12 mouse cellular contexts compared by ENCODE assay signal in the genomic region with DNA sequence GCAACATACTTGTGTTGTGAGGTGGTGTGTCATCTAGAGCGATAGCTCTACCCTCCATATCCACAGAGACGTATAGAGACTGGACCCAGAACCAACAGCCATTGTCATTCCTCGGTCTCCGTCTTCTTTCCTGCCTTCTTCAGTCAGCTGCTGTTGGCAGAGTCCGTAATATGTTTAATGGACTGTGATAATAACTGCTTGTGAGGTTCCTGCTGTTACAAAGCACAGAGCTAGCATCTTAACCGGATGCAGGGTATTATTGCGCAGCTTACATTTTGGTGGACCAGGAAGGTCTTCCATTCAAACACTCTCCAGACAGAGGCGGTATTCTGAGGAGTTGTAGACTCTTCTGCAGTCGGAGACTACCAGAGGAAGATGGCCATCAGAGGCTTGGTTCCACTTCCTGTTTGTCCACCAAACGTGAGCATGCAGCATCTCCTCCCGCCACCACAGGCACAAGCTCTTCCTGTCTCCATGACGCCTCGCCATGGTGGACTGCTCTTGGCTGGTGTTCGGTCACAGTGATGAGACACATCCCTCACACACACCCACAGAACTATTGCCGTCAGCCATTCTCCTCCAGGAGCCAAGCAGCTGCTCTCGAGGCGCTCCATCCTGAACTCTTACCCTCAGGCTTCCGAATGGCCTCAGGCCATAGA. TPM values are rescaled to one million over a fixed set of nuclear protein-coding genes. Genes with fewer than 3 reads are reported as not detected.
A peak's percentile ranks its signal among the peaks of the same experiment; 100 is the strongest.
DNase-seq lines count a peak whose midpoint lies in the region; ATAC-seq lines count a peak whose summit lies in the region.
"Had no signal": no experiment of that assay in that cellular context is flagged by ENCODE, and none has a peak within 500 bp of the region (broad histone marks: within the 10 kb centered on the region; RNA-seq: fewer than 3 reads in every experiment).

No protein-coding gene starts in this region.

- H3K4me1 ChIP-seq in forebrain, embryonic 12.5 days = peaks cover 14% of the 10 kb centered on the region
- 0 out of 2 replicates have a peak, but pooled peaks cover 9% of the 10 kb centered on the region for H3K4me1 ChIP-seq in forebrain, embryonic 13.5 days
- H3K4me1 ChIP-seq in kidney, embryonic 16.5 days (ENCODE audit: insufficient read depth, low read length) = peaks cover 61% of the 10 kb centered on the region
- peaks cover 46% of the 10 kb centered on the region for H3K4me1 ChIP-seq in neural tube, embryonic 13.5 days (replicated peaks)
- peaks cover 17% of the 10 kb centered on the region for H3K4me1 ChIP-seq in stomach, embryonic 16.5 days (ENCODE audit: control insufficient read depth, insufficient read depth, low read length)

- no peak overlapping the region for H3K9ac ChIP-seq in forebrain, embryonic 12.5 days
- no peak overlapping the region for H3K9ac ChIP-seq in forebrain, embryonic 13.5 days
- H3K9ac ChIP-seq in kidney, embryonic 16.5 days (replicated peaks; ENCODE audit: low read length) = no peak overlapping the region
- H3K9ac ChIP-seq in neural tube, embryonic 13.5 days = no peak overlapping the region
- H3K9ac ChIP-seq in stomach, embryonic 16.5 days (ENCODE audit: low read length) = no peak overlapping the region

- H3K27me3 ChIP-seq in forebrain, embryonic 12.5 days = no peaks in the 10 kb centered on the region
- no peaks in the 10 kb centered on the region for H3K27me3 ChIP-seq in forebrain, embryonic 13.5 days
- no peaks in the 10 kb centered on the region for H3K27me3 ChIP-seq in kidney, embryonic 16.5 days (ENCODE audit: insufficient read depth, low read length)
- no peaks in the 10 kb centered on the region for H3K27me3 ChIP-seq in neural tube, embryonic 13.5 days
- no peaks in the 10 kb centered on the region for H3K27me3 ChIP-seq in stomach, embryonic 16.5 days (ENCODE audit: control insufficient read depth, insufficient read depth, low read length)

- no peak for ATAC-seq in forebrain, embryonic 12.5 days (ENCODE audit: low FRiP score)
- ATAC-seq in forebrain, embryonic 13.5 days = no peak
- ATAC-seq in kidney, embryonic 16.5 days (ENCODE audit: low FRiP score, low TSS enrichment) = no peak
- no peak for ATAC-seq in neural tube, embryonic 13.5 days (ENCODE audit: low read depth)
- ATAC-seq in stomach, embryonic 16.5 days (ENCODE audit: insufficient read depth, low FRiP score) = no peak

- H3K9me3 ChIP-seq in forebrain, embryonic 12.5 days = no peaks in the 10 kb centered on the region
- no peaks in the 10 kb centered on the region for H3K9me3 ChIP-seq in forebrain, embryonic 13.5 days (replicated peaks)
- no peaks in the 10 kb centered on the region for H3K9me3 ChIP-seq in kidney, embryonic 16.5 days (ENCODE audit: low read length)
- H3K9me3 ChIP-seq in neural tube, embryonic 13.5 days = no peaks in the 10 kb centered on the region
- no peaks in the 10 kb centered on the region for H3K9me3 ChIP-seq in stomach, embryonic 16.5 days (replicated peaks; ENCODE audit: control insufficient read depth, low read length)

- no peak overlapping the region for H3K4me3 ChIP-seq in forebrain, embryonic 12.5 days (replicated peaks)
- no peak overlapping the region for H3K4me3 ChIP-seq in forebrain, embryonic 13.5 days
- H3K4me3 ChIP-seq in kidney, embryonic 16.5 days (ENCODE audit: low read length) = no peak overlapping the region
- no peak overlapping the region for H3K4me3 ChIP-seq in neural tube, embryonic 13.5 days
- no peak overlapping the region for H3K4me3 ChIP-seq in stomach, embryonic 16.5 days (replicated peaks; ENCODE audit: low read length)

- DNase-seq in kidney, adult 11 months = no peak
- no peak for DNase-seq in neural tube, embryonic 10.5 days (ENCODE audit: extremely low spot score, low spot score)
- no peak for DNase-seq in ovary, postnatal 36 days (ENCODE audit: low spot score)
- DNase-seq: cerebellum, adult 11-12 months; gastrocnemius, postnatal 36 days; thymus, adult 2 months had no signal

- no peak overlapping the region for H3K4me2 ChIP-seq in forebrain, embryonic 12.5 days
- no peak overlapping the region for H3K4me2 ChIP-seq in forebrain, embryonic 13.5 days
- no peak overlapping the region for H3K4me2 ChIP-seq in kidney, embryonic 16.5 days (replicated peaks; ENCODE audit: low read depth, low read length)
- H3K4me2 ChIP-seq in neural tube, embryonic 13.5 days = no peak overlapping the region
- H3K4me2 ChIP-seq in stomach, embryonic 16.5 days (ENCODE audit: low read depth, low read length) = no peak overlapping the region
- H3K4me2 ChIP-seq: liver, embryonic 11.5 days had no signal

- 0 out of 2 replicates have a peak overlapping the region, but pooled peaks have one; percentile 36 for H3K27ac ChIP-seq in forebrain, embryonic 12.5 days
- H3K27ac ChIP-seq in forebrain, embryonic 13.5 days = no peak overlapping the region
- peak overlapping the region; percentile 83; the same call in 1 of the 2 replicates for H3K27ac ChIP-seq in kidney, embryonic 16.5 days (ENCODE audit: low read length)
- H3K27ac ChIP-seq in neural tube, embryonic 13.5 days (replicated peaks) = peak overlapping the region; percentile 54; the same call in 1 of the 2 replicates
- 0 out of 2 replicates have a peak overlapping the region, but pooled peaks have one; percentile 69 for H3K27ac ChIP-seq in stomach, embryonic 16.5 days (ENCODE audit: low read length)

- 86% methylated on average over 18 of the region's 18 CpGs for WGBS in forebrain, embryonic 12.5 days
- WGBS in forebrain, embryonic 13.5 days = 82% methylated on average over 18 of the region's 18 CpGs
- WGBS in kidney, embryonic 16.5 days = 76% methylated on average over 18 of the region's 18 CpGs
- WGBS in neural tube, embryonic 13.5 days = 67% methylated on average over 18 of the region's 18 CpGs
- WGBS in stomach, embryonic 16.5 days = 78% methylated on average over 18 of the region's 18 CpGs

- H3K36me3 ChIP-seq in forebrain, embryonic 12.5 days (replicated peaks) = no peaks in the 10 kb centered on the region
- no peaks in the 10 kb centered on the region for H3K36me3 ChIP-seq in forebrain, embryonic 13.5 days (ENCODE audit: poor library complexity, severe bottlenecking)
- H3K36me3 ChIP-seq in kidney, embryonic 16.5 days (ENCODE audit: insufficient read depth, low read length) = no peaks in the 10 kb centered on the region
- H3K36me3 ChIP-seq in neural tube, embryonic 13.5 days = no peaks in the 10 kb centered on the region
- H3K36me3 ChIP-seq in stomach, embryonic 16.5 days (ENCODE audit: control insufficient read depth, insufficient read depth, low read length) = no peaks in the 10 kb centered on the region

RNA-seq across cellular contexts. Expression of a gene that starts 16.1 kb away (rescaled TPM):
- polyA plus RNA-seq in forebrain, embryonic 12.5 days (2016; fragmentation: Nextera tagmentation; extraction: Ambion mirVana) = 56.1 and 148 TPM in 2 replicates
- 34.9 and 38.2 TPM in 2 replicates for polyA plus RNA-seq in forebrain, embryonic 13.5 days (2015; fragmentation: Nextera tagmentation; extraction: Ambion mirVana)
- polyA plus RNA-seq in kidney, embryonic 16.5 days (2015; fragmentation: Nextera tagmentation; extraction: Ambion mirVana) = 19.4 and 21.4 TPM in 2 replicates
- 82.2 and 101 TPM in 2 replicates for polyA plus RNA-seq in neural tube, embryonic 13.5 days (2015; fragmentation: Nextera tagmentation; extraction: Ambion mirVana)
- 12.7 TPM in 2 replicates for polyA plus RNA-seq in stomach, embryonic 16.5 days (2015; fragmentation: Nextera tagmentation; extraction: Ambion mirVana)

RNA-seq across cellular contexts. Expression of a gene that starts 20.0 kb away (rescaled TPM):
- 0.79 and 1.6 TPM in 2 replicates for polyA plus RNA-seq in forebrain, embryonic 12.5 days (2016; fragmentation: Nextera tagmentation; extraction: Ambion mirVana)
- 1.4 and 1.6 TPM in 2 replicates for polyA plus RNA-seq in forebrain, embryonic 13.5 days (2015; fragmentation: Nextera tagmentation; extraction: Ambion mirVana)
- 3.5 and 4.3 TPM in 2 replicates for polyA plus RNA-seq in kidney, embryonic 16.5 days (2015; fragmentation: Nextera tagmentation; extraction: Ambion mirVana)
- polyA plus RNA-seq in neural tube, embryonic 13.5 days (2015; fragmentation: Nextera tagmentation; extraction: Ambion mirVana) = 1.7 and 2.0 TPM in 2 replicates
- polyA plus RNA-seq in stomach, embryonic 16.5 days (2015; fragmentation: Nextera tagmentation; extraction: Ambion mirVana) = 1.6 and 1.9 TPM in 2 replicates

RNA-seq across cellular contexts. Expression of a gene that starts 28.5 kb away (rescaled TPM):
- 7.4 and 8.3 TPM in 2 replicates for polyA plus RNA-seq in forebrain, embryonic 12.5 days (2016; fragmentation: Nextera tagmentation; extraction: Ambion mirVana)
- polyA plus RNA-seq in forebrain, embryonic 13.5 days (2015; fragmentation: Nextera tagmentation; extraction: Ambion mirVana) = 4.9 and 5.4 TPM in 2 replicates
- 4.8 and 6.6 TPM in 2 replicates for polyA plus RNA-seq in kidney, embryonic 16.5 days (2015; fragmentation: Nextera tagmentation; extraction: Ambion mirVana)
- 4.1 and 4.6 TPM in 2 replicates for polyA plus RNA-seq in neural tube, embryonic 13.5 days (2015; fragmentation: Nextera tagmentation; extraction: Ambion mirVana)
- polyA plus RNA-seq in stomach, embryonic 16.5 days (2015; fragmentation: Nextera tagmentation; extraction: Ambion mirVana) = 3.3 and 3.7 TPM in 2 replicates
